Mouse (Mus musculus): ENCODE data around the gene Oprm1.
"Not testable (repeated sequence)": the region's sequence is repeated elsewhere in the genome, so short reads cannot be mapped to it uniquely, and the experiment has no call there.

The Oprm1 gene

GRCm38 (mm10) chr10:6968334-6968733 lies 210.0 kb downstream of the Oprm1 start:
- DNase-seq (ENCODE audit: extremely low spot score, low spot score), result no peak

DNA sequence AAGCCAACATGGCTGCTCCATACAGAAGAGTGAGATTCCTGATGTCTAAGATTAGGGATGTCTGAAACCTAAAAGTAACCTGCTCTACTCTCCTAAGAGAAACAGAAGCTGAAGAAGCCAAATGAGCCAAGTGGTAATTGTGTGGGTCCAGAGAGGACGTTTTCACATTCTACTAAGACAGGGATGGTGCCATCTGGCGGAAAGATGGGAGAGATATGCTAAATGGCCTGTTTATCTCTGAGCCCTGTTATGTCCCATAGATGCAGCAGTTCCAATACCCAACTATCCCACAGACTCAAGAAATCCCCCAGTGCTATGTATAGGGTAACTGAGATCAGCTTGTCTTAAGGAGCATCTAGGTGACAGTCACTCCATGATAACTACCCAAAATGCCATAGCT lies 219.5 kb downstream of the Oprm1 start:
- no peak for DNase-seq (ENCODE audit: extremely low spot score, low spot score)

DNA sequence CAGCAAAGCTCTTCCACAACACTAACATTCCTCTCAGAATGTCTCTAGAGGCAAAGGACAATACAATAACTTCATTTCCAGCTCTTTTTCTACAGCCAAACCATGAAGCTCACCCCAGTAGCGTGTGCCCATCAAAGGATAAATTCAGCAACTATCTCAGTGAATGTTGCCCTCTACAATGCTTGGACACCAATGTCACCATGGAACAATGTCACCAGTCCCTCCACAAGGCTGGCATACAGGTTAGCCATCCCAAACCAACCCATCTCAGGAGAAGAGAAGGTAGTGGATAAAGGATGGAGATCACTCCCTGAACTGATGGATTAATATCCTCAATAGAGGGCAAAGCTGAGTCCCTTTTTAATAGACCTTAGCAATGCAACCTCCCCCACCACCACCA lies 220.4 kb downstream of the Oprm1 start:
- no peak for DNase-seq (ENCODE audit: extremely low spot score, low spot score)

GRCm38 (mm10) chr10:6979216-6979615 lies 220.9 kb downstream of the Oprm1 start:
- DNase-seq (ENCODE audit: extremely low spot score, low spot score), result no peak

GRCm38 (mm10) chr10:6979789-6980188 lies 221.5 kb downstream of the Oprm1 start:
- no peak for DNase-seq (ENCODE audit: extremely low spot score, low spot score)

DNA sequence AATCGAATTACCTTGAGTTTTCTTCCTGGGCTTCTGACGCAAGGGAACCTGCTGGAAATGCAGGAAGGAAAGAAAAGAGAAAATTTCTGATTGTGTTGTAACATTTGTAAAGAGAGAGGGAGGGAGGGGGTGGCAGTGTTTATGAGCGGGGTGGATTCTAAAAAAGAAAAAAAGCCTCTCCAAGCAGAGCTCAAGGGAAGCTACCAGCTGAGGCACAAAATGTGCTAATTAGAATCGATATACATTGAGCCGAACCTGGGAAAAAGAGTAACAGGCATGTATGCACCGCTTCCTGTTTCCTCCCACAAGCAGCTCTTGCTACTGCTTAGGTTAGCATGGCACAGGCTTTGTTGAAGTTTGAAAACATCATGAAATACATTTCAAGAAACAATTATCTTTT lies 221.9 kb downstream of the Oprm1 start:
- no peak for DNase-seq (ENCODE audit: extremely low spot score, low spot score)

DNA sequence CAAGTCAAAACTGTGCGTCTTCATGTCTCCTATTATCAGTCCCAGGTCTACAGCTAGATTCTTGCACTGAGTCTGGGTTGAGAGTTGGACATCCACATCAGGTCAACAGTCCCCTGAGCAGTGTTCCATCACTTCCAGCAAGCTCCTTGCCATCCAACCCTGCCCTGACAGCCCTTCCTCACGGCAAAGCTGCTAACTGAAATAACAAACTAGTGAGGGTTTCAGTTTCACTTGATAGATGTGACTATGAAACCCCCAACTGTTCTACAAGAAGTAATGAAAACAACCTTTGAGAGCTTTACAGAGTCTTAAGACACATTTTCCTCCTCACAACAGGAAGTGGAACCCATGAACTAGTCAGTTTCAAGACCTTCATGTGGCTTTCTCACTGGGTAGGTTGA lies 224.4 kb downstream of the Oprm1 start:
- DNase-seq (ENCODE audit: extremely low spot score, low spot score), result no peak

GRCm38 (mm10) chr10:6983431-6983830 lies 225.1 kb downstream of the Oprm1 start:
- no peak for DNase-seq (ENCODE audit: extremely low spot score, low spot score)

GRCm38 (mm10) chr10:6986246-6986645 lies 227.9 kb downstream of the Oprm1 start:
- DNase-seq (ENCODE audit: extremely low spot score, low spot score), result no peak

DNA sequence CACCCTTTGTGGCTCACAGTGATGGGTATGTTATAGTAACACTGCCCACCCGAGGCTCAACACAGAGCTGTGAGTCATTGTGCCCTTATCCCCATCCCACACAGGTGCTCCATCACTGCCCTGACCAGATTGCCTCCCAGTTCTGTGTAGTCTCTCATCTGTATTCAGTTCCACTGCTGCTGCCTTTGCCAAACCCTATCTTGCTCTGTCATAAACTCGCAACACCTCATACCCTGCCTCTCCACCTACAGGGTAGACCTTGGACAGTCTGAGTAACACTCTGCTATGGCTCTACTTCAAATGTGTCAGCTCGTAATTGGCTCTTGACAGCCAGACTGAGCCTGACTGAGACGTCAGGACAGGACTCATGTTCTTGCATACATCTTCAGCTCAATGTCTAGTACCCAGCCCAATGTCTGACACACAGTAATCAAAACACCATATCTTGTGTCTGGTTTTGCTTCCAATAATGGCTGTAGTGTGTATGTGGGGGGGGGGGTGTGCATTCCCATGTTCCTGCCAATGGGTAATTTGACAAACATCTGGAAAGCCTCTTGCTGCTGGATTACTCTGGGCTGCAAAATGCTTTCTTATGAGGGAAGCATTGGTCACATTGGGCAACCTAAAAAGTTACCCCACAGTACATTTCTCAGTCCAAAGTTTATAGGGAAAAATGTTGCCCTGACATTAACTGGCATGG lies 229.2 kb downstream of the Oprm1 start:
- no peak for DNase-seq (ENCODE audit: extremely low spot score, low spot score)

DNA sequence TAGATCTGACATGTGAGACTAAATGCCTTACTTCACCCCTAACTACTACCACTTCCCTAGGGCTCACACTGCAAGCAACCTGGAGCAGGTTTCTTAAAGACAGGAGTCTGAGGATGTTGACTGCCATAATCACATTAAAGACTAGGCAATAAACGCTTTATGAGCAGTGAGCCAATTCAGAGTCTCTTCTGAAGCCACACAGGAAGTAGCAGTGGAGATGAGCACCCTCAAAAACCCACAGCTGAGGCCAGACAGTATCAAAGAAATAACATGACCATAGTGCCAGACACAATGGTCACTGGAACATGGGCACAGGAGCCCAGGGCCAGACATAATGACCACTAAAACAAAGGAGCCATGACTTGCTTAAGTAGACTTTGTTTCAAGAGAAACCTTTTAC lies 230.2 kb downstream of the Oprm1 start:
- no peak for DNase-seq (ENCODE audit: extremely low spot score, low spot score)

DNA sequence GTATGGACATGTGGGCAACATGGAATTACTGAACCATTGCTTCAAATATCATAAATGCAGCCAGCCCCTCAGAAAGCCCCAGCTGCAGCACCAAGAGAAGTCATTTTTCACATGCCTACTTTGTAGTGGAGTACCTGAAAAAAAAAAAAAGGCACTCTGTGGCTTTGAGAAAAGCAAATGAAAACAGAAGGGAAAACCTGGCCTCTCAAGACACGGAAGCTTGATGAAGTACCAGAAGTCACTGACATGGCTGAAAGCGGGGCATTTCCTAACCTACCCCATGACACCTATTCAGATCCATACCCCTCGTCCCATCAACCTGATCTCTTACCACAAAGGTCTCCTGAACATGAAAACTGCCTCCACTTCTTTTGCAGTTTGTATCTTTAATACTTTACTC lies 238.6 kb downstream of the Oprm1 start:
- DNase-seq (ENCODE audit: extremely low spot score, low spot score), result no peak

DNA sequence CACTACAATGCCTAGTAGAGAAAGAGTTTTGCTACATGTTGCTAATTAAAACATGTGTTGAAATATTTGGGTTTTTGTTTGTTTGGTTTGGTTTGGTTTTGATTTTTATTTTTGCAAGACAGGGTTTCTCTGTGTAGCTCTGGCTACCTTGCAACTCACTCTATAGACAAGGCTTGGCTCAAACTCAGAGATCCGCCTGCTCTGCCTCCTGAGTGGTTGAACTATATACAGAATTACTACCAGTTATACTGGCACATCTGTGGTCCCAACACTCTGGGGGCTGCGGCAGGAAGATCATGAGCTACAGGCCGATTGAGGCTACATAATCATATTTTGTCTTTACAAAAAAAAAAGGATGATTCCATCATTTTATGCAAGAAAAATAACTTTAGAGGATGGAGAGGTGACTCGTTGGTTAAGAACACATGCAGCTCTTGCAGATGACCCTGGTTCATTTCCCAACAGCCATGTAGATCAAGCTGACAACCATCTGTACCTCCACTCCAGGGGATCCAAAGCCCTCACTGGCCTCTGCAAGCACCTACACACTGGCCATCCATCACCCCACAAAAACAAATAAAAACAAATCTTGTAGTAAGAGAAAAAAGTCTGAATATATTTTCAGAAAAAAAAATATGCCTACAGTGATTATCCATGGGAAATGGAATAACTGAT lies 240.4 kb downstream of the Oprm1 start:
- DNase-seq (ENCODE audit: extremely low spot score, low spot score), result no peak

DNA sequence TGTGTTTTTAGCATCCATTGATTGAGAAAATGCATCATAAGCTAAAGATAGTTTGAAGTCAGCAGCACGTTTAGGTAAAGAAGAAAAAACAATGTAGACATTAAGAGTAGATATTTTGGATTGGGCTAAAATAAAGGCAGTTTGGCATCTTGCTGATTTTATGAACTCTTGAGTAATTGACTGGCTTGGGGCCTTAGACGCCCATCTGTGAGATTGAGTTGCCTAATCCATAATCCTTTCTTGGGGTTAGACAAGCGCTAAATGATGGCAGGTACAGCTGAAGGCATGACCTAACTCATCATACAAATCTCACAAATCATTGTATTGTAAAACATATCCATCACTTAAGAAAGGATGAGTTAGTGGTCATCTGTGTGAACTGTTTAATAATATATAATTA lies 241.0 kb downstream of the Oprm1 start:
- DNase-seq (ENCODE audit: extremely low spot score, low spot score), result no peak

DNA sequence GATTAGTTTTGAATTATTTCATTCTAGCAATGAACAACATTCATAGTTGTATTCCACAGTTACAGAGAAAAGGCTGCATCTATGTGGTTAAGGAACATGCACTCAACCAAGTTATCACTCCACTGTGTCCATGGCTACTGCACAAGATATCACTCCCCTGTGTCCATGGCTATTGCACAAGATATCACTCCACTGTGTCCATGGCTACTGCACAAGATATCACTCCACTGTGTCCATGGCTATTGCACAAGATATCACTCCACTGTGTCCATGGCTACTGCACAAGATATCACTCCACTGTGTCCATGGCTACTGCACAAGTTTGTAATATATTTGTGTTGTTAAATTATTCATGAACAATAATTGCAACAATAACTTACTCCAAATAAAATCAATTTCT lies 245.6 kb downstream of the Oprm1 start:
- not testable (repeated sequence) for DNase-seq (ENCODE audit: extremely low spot score, low spot score)

DNA sequence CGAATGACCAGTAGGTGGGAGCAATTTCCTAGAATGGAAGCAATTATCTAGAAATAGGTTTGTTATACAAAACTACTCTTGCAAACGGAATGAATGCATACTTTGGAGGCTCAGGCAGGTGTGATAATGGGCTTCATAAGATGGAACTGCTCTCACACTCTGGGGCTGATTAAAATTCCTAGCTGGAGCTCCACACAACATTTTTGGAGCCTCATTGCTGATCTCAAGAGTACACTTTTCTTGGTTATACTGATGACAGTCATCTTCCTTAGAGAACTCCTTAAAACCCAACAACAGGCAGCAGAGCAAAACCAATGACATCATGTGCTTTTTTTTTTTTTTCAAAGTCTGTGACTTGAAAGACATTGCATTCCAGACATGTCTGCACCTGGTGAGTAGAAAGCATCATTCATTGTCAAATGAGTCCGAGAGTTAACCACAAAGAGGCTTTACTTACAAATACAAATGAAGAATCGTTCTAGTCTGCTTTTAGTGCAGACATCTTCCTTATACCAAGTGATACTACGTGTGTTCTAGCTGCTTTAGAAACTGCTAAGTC lies 246.8 kb downstream of the Oprm1 start:
- no peak for DNase-seq (ENCODE audit: extremely low spot score, low spot score)

GRCm38 (mm10) chr10:7010543-7010942 lies 252.2 kb downstream of the Oprm1 start:
- DNase-seq (ENCODE audit: extremely low spot score, low spot score), result no peak

DNA sequence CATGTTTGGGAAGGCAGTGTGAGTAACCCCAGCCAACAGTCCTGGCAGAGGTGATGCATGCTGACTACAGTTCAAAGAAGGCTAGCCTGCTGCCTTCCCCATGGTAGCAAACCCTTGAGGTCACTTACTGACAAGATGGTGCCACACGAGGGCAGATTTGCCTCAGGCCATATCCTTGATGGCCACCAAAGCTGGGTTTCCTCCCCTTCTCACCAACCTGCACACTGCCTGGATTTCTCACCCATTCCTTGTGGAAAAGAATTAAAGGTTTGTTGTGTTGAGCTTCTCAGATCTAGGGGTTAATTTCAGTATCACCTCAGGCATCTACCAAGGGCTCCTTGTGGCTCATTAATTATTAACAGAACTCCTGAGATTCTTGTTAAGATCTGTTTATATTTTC lies 256.9 kb downstream of the Oprm1 start:
- no peak for DNase-seq (ENCODE audit: extremely low spot score, low spot score)

- DNase-seq (ENCODE audit: extremely low spot score, low spot score), result no peak
Measured at GRCm38 (mm10) chr10:7019781-7020386, 261.6 kb downstream of the Oprm1 start.

DNA sequence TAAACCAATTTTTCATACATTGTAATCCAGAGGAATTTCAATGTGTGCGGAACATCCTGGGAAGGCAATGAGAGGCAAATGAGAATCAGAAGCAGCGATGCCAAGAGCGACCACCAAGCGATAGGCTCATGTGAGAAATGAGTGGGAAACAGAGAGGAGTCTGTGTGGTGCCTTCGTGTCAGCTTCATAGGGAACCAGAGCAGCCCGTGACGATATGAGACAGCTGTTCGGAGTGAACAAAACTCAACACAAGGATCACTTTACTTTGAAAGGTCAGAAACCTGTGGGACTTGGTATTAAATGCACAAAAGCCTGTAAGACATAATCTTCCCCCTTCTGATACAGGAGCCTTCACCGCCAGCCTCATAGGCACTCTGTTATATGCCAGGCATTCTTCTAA lies 262.2 kb downstream of the Oprm1 start:
- DNase-seq (ENCODE audit: extremely low spot score, low spot score), result no peak

GRCm38 (mm10) chr10:7025028-7025427 lies 266.7 kb downstream of the Oprm1 start:
- DNase-seq (ENCODE audit: extremely low spot score, low spot score), result no peak

GRCm38 (mm10) chr10:7033459-7033858 lies 275.2 kb downstream of the Oprm1 start:
- no peak for DNase-seq (ENCODE audit: extremely low spot score, low spot score)

GRCm38 (mm10) chr10:7035547-7035946 lies 277.2 kb downstream of the Oprm1 start:
- DNase-seq (ENCODE audit: extremely low spot score, low spot score), result no peak
